Mouse (Mus musculus): ENCODE results near the gene Adam26b. TPM values are rescaled to one million over a fixed set of nuclear protein-coding genes. Genes with fewer than 3 reads are reported as not detected.
"Not testable (repeated sequence)": the region's sequence is repeated elsewhere in the genome, so short reads cannot be mapped to it uniquely, and the experiment has no call there.

Gene Adam26b
- polyA plus RNA-seq (2014; fragmentation: Nextera tagmentation; extraction: Ambion mirVana): not detected in 2 replicates

GRCm38 (mm10) chr8:43528006-43528405 is at the start of gene Adam26b:
Gene Adam26b, minus strand, starts transcription at chr8:43528106.
- not testable (repeated sequence) for H3K27ac ChIP-seq (ENCODE audit: low read depth); H3K9ac ChIP-seq (ENCODE audit: low read length); H3K36me3 ChIP-seq (ENCODE audit: control insufficient read depth, insufficient read depth, low read length); H3K4me3 ChIP-seq (ENCODE audit: low read depth, low read length); H3K27me3 ChIP-seq (replicated peaks; ENCODE audit: control insufficient read depth, insufficient read depth, low read length); H3K4me2 ChIP-seq (ENCODE audit: low read length); DNase-seq (ENCODE audit: low spot score); H3K9me3 ChIP-seq (ENCODE audit: control insufficient read depth, low read length); ATAC-seq (replicated peaks; ENCODE audit: low FRiP score, low TSS enrichment, low read depth); H3K4me1 ChIP-seq (replicated peaks; ENCODE audit: control insufficient read depth, insufficient read depth, low read length)

GRCm38 (mm10) chr8:43576607-43577006 is 48.7 kb upstream of the Adam26b start, which contains the start of gene Adam26a:
Gene Adam26a, minus strand, starts transcription at chr8:43576707.
- not testable (repeated sequence) for H3K4me2 ChIP-seq (ENCODE audit: low read length); H3K4me3 ChIP-seq (ENCODE audit: low read depth, low read length); H3K9ac ChIP-seq (ENCODE audit: low read length); H3K27ac ChIP-seq (ENCODE audit: low read depth); H3K4me1 ChIP-seq (replicated peaks; ENCODE audit: control insufficient read depth, insufficient read depth, low read length); H3K36me3 ChIP-seq (ENCODE audit: control insufficient read depth, insufficient read depth, low read length); ATAC-seq (replicated peaks; ENCODE audit: low FRiP score, low TSS enrichment, low read depth); H3K9me3 ChIP-seq (ENCODE audit: control insufficient read depth, low read length); H3K27me3 ChIP-seq (replicated peaks; ENCODE audit: control insufficient read depth, insufficient read depth, low read length); DNase-seq (ENCODE audit: low spot score)
- WGBS: 100% methylated on average over 2 of the region's 2 CpGs

Other genes with a start within 250 kb of the Adam26b start
- gene Zfp42, start 221.1 kb downstream of the Adam26b start, polyA plus RNA-seq (2014; fragmentation: Nextera tagmentation; extraction: Ambion mirVana): 0.16 TPM in 2 replicates
- gene Adam26a, start 48.6 kb upstream of the Adam26b start, polyA plus RNA-seq (2014; fragmentation: Nextera tagmentation; extraction: Ambion mirVana): not detected in 2 replicates
- not detected in 2 replicates for gene Gm5346, start 99.2 kb upstream of the Adam26b start, polyA plus RNA-seq (2014; fragmentation: Nextera tagmentation; extraction: Ambion mirVana)
- not detected in 2 replicates for gene Adam34, start 181.9 kb upstream of the Adam26b start, polyA plus RNA-seq (2014; fragmentation: Nextera tagmentation; extraction: Ambion mirVana)

Data from intestine, embryonic 14.5 days (tissue).